Mouse (Mus musculus) G1E (cell line): ENCODE results near the gene Ube2cbp. TPM values are rescaled to one million over a fixed set of nuclear protein-coding genes. Genes with fewer than 3 reads are reported as not detected.

Source experiments
- ATAC-seq: 2 replicates; pipeline ENCODE4 v1.8.0; 2016; ENCODE audit warnings: mild to moderate bottlenecking; ENCODE audit not compliant: insufficient number of reproducible peaks, poor library complexity, low FRiP score, severe bottlenecking; ENCODE audit errors: extremely low read depth
- DNase-seq: peaks from one replicate; pipeline ENCODE4 v3.0.0; 2012; ENCODE audit warnings: low spot score
- H3K27me3 ChIP-seq: 2 replicates; pipeline ENCODE4 v1.6.1; 2012; ENCODE audit warnings: mild to moderate bottlenecking, low read length, inconsistent platforms; ENCODE audit not compliant: insufficient read depth
- H3K36me3 ChIP-seq: replicated peaks from 2 replicates; pipeline ENCODE3; 2012; ENCODE audit warnings: mild to moderate bottlenecking, inconsistent platforms
- H3K4me1 ChIP-seq: 2 replicates; pipeline ENCODE4 v1.6.1; 2012; ENCODE audit warnings: low read depth, low read length, inconsistent platforms, mixed read lengths; ENCODE audit not compliant: insufficient read depth
- H3K4me3 ChIP-seq: 2 replicates; pipeline ENCODE4 v1.5.1; 2012; ENCODE audit warnings: low read depth, mild to moderate bottlenecking, inconsistent platforms, low read length, moderate library complexity, mixed read lengths
- H3K9me3 ChIP-seq: replicated peaks from 2 replicates; pipeline ENCODE4 v1.6.1; 2012; ENCODE audit warnings: inconsistent platforms
- CTCF ChIP-seq: IDR thresholded peaks from 2 replicates; pipeline ENCODE4 v1.5.1; 2012; ENCODE audit warnings: low read depth, low read length, inconsistent platforms, mixed read lengths
- GATA1 ChIP-seq: IDR thresholded peaks from 2 replicates; pipeline ENCODE4 v1.6.1; 2012; ENCODE audit warnings: borderline replicate concordance, low read length, inconsistent platforms, mixed read lengths
- GATA2 ChIP-seq: IDR thresholded peaks from 2 replicates; pipeline ENCODE4 v1.6.1; 2012; ENCODE audit warnings: low read depth, low read length, inconsistent platforms, borderline replicate concordance
- POLR2AphosphoS5 ChIP-seq: IDR thresholded peaks from 2 replicates; pipeline ENCODE4 v1.6.1; 2012; ENCODE audit warnings: low read depth, low read length, inconsistent platforms; ENCODE audit not compliant: insufficient replicate concordance
- TAL1 ChIP-seq: conservative IDR thresholded peaks from 2 replicates; pipeline ENCODE4 v1.6.1; 2012; ENCODE audit warnings: low read depth, low read length, inconsistent platforms, mixed read lengths
- polyA plus RNA-seq: library from polyadenylated mRNA; stranded (reverse); fragments of >175 nt; gene quantifications from 2 replicates; pipeline ENCODE4 v1.2.3, GENCODE M21; 2012
- total RNA-seq, 2 experiments: library from RNA; stranded (forward) in 1 of 2; stranded (reverse) in 1 of 2; fragments of 200-1000 nt in 1 of 2; fragments of >200 nt in 1 of 2; fragmentation: Nextera tagmentation in 1 of 2; gene quantifications; 2 replicates each; pipeline ENCODE4 v1.2.3; 2014 to 2017

Ube2cbp gene
- total and polyA plus RNA-seq, 3 experiments = 2.2 to 4.2 (median 2.3) TPM

- no peak for ATAC-seq
- no peak overlapping the region for H3K4me3 ChIP-seq
- no peak for DNase-seq
- no peaks in the 10 kb centered on the region for H3K36me3 ChIP-seq
- no peak for TF ChIP-seq GATA1
- no peaks in the 10 kb centered on the region for H3K27me3 ChIP-seq
- no peaks in the 10 kb centered on the region for H3K9me3 ChIP-seq
- H3K4me1 ChIP-seq = no peaks in the 10 kb centered on the region
Observed at GRCm38 (mm10) chr9:86269541-86269940, 195.2 kb downstream of the Ube2cbp start.

GRCm38 (mm10) chr9:86266658-86267057 lies 198.1 kb downstream of the Ube2cbp start:
- Histone ChIP-seq H3K9me3 (no peaks in the 10 kb centered on the region), H3K4me3 (no peak overlapping the region), H3K36me3 (no peaks in the 10 kb centered on the region), H3K27me3 (no peaks in the 10 kb centered on the region), H3K4me1 (no peaks in the 10 kb centered on the region)
- no peak for TF ChIP-seq TAL1
- TF ChIP-seq CTCF = no peak
- no peak for TF ChIP-seq GATA2
- TF ChIP-seq GATA1 = no peak
- TF ChIP-seq POLR2AphosphoS5 = no peak
- ATAC-seq (no peak), DNase-seq (no peak)

Other genes with a start within 250 kb of the Ube2cbp start
- 46.9 and 56.7 TPM in 2 replicates for gene Dop1a, start 2.2 kb upstream of the Ube2cbp start, total RNA-seq (2014; fragmentation: Nextera tagmentation)
- gene Dop1a, start 2.2 kb upstream of the Ube2cbp start, total RNA-seq (2017) = 29.7 and 33.3 TPM in 2 replicates
- gene Dop1a, start 2.2 kb upstream of the Ube2cbp start, polyA plus RNA-seq = 1.6 and 3.4 TPM in 2 replicates
- 12.5 and 13.2 TPM in 2 replicates for gene Pgm3, start 106.9 kb upstream of the Ube2cbp start, total RNA-seq (2014; fragmentation: Nextera tagmentation)
- gene Pgm3, start 106.9 kb upstream of the Ube2cbp start, total RNA-seq (2017) = 16.2 and 17.1 TPM in 2 replicates
- gene Pgm3, start 106.9 kb upstream of the Ube2cbp start, polyA plus RNA-seq = 1.7 and 2.7 TPM in 2 replicates
- 3.8 and 5.1 TPM in 2 replicates for gene Rwdd2a, start 107.0 kb upstream of the Ube2cbp start, total RNA-seq (2014; fragmentation: Nextera tagmentation)
- gene Rwdd2a, start 107.0 kb upstream of the Ube2cbp start, total RNA-seq (2017) = 2.2 and 3.3 TPM in 2 replicates
- 0.22 and 0.39 TPM in 2 replicates for gene Rwdd2a, start 107.0 kb upstream of the Ube2cbp start, polyA plus RNA-seq
- 3.1 and 8.5 TPM in 2 replicates for gene Me1, start 231.0 kb upstream of the Ube2cbp start, total RNA-seq (2014; fragmentation: Nextera tagmentation)
- gene Me1, start 231.0 kb upstream of the Ube2cbp start, total RNA-seq (2017) = 2.1 and 2.7 TPM in 2 replicates
- 1.6 and 1.7 TPM in 2 replicates for gene Me1, start 231.0 kb upstream of the Ube2cbp start, polyA plus RNA-seq